Mouse (Mus musculus) CD4-positive, CD25-positive, alpha-beta regulatory T cell, adult 4 months (primary cell): ENCODE results near the gene Mknk1. TPM values are rescaled to one million over a fixed set of nuclear protein-coding genes. Genes with fewer than 3 reads are reported as not detected.

Source experiments
- ATAC-seq: one replicate; pipeline ENCODE4 v1.8.0; 2017
- polyA plus RNA-seq, 2 experiments: library from polyadenylated mRNA; unstranded; fragments of 100-300 nt; shearing (Covaris generic); gene quantifications; one replicate each; pipeline ENCODE4 v1.2.1; 2017

Mknk1 gene
- polyA plus RNA-seq, 2 experiments from 2014 or later: 43.4 to 47.5 TPM

GRCm38 (mm10) chr4:115847377-115847776, 8.4 kb downstream of the Mknk1 start:
- no peak for ATAC-seq

GRCm38 (mm10) chr4:115848083-115848482, 9.1 kb downstream of the Mknk1 start:
- ATAC-seq: no peak

DNA sequence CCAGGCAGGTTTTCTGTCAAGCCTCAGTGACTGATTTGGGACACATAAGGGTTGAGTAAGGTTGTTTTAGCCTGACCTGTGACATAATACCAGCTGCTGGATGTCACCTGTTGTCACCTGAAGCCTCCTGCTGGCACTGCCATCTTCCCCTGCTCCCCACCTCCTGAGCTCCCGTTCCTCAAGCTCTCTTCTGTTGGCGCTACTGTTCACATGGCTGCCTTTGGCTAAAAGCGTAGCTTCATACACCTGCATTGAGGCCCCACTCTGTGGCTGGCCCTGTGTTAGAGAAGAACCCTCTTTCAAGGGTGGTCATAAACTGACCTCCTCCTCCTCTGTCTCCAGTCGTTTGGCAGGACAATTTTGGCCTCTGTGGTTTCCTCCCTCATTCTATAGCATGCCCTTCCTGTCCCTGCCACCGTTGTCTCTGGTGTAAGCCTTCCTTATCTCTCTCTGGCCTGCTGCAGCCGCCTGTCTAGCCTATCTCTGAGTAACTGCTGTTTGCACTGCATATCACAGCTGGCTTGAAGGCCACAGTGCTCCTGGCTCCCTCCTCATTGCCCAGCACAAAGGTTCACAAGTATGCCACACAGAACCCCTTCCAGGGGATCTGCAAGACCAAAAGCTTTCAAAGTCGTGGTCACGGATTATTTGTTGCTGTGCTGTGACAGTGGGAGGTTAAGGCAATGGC, 10.1 kb downstream of the Mknk1 start:
- ATAC-seq: no peak

GRCm38 (mm10) chr4:115850111-115850510, 11.1 kb downstream of the Mknk1 start:
- no peak for ATAC-seq

DNA sequence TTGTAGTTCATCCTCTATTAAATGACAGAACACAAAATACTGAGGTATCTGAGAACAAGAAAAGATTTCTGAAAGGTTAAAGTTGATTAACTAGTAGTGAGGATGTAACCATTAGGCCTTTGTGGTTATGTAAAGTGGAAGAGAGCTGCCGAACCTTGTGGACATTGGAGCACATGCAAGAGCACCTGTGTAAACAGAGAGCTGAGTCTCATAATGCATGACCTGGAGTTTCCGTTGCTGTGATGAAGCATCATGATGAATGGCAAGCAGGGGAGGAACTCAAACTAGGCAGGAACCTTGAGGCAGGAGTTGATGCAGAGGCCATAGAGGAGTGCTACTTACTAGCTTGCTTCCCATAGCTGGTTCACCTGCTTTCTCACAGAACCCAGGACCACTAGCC, 11.6 kb downstream of the Mknk1 start:
- ATAC-seq: no peak

- ATAC-seq: no peak
Measured at GRCm38 (mm10) chr4:115851569-115851968, 12.6 kb downstream of the Mknk1 start.

DNA sequence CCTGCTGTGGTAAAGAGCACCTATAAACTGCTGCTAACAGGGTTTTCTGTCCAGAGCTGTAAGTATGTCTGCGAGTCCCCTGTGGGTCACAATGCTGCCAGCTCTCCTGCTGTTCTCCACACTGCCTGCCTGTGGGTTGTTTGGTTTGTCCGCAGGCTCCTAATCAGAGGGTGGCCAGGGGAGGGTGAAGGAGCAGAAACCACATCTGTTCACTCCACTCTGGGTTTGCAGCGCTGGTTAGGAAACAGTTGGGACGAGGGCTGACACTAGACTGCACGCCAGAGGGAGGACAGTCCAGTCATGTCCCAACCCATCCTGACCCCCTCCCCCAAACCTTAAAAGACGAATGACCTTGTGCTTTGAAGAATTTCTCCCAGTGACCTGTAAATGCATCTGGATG, 16.1 kb downstream of the Mknk1 start:
- ATAC-seq: no peak

GRCm38 (mm10) chr4:115855609-115856008, 16.6 kb downstream of the Mknk1 start:
- no peak for ATAC-seq

- no peak for ATAC-seq
Measured at GRCm38 (mm10) chr4:115856282-115856681, 17.3 kb downstream of the Mknk1 start.

- no peak for ATAC-seq
Measured at GRCm38 (mm10) chr4:115857293-115857883, 18.4 kb downstream of the Mknk1 start.

DNA sequence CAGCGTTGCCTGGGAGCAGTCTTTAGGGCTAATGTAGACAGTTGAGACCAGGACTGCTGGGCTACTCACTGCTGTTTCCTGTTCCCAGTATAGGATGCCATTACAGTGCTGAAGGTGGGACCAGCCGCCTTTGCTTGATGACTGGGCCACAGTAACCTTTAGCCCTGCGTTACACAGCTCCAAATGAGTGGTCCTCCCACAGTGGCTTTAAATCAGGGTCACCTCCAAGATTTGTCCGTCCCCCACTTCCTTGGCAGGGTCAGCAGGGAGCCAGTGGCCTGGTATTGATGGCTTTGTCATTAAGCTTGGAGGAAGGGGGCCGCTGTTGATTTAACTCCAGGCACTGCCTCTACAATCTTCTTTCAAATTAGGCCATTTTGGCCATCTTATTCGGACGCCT, 24.4 kb downstream of the Mknk1 start:
- no peak for ATAC-seq

DNA sequence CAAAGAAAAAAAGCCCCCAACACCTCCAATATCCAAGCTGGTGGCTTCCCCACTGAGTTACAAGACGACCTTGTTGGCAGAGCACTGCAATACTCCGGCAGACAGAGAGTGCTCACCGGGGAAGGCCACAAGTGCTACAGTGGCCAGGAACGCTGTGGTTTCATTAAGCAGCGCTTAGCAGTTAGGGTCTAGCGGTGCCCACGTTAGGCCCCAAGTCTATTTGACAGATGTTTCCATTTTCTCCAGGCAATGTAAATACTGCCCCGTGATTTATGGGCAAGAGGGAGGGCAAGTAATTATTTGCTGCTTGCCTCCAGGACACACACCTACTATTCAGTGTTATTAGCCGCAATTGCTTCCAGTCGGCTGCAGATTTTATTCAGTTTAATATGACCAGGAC, 24.9 kb downstream of the Mknk1 start:
- ATAC-seq: no peak

- ATAC-seq: no peak
Measured at GRCm38 (mm10) chr4:115869512-115870210, 30.7 kb downstream of the Mknk1 start.

GRCm38 (mm10) chr4:115873231-115873630, 34.2 kb downstream of the Mknk1 start:
- ATAC-seq: no peak

GRCm38 (mm10) chr4:115878216-115878678, 39.2 kb downstream of the Mknk1 start:
- ATAC-seq: no peak

GRCm38 (mm10) chr4:115878828-115879227, 39.8 kb downstream of the Mknk1 start:
- no peak for ATAC-seq

DNA sequence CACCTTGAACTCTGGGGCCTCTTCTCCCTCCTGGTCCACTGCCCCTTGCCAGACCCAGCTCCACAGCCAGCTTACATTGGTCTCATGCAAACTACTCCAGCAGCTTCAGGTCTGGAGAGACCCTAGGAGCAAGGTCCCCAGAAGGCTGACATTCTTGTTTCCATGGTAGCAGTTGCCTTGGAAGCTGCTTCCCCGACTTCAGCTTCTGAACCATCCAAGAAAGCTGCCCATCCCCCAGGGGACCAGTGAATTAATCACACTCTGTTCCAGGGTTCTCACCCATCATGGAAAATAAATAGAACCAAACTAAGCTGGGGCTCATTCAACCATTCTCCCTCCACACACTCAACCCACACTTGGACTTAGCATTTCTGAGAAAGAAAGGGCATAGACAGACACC, 42.2 kb downstream of the Mknk1 start:
- no peak for ATAC-seq

- ATAC-seq: no peak
Measured at GRCm38 (mm10) chr4:115882195-115882594, 43.2 kb downstream of the Mknk1 start.

DNA sequence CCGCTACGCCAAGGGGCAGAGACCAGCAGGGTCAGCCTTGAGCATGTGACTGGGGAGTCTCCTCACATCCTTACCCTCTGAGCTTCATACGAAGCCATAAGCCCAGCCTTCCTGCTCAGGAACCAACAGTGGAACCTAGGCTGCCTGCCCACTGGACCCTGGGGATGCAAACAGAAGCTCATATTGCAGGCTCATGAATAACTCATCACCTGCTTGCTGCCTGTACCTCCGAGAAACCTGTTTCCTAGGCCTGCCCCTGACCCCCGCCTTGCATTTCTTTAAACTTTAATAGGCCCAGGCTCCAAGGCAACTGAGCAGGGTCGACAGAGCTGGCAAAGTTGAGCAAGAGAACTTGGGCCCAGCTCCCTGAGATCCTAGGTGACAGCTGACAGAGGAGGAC, 45.0 kb downstream of the Mknk1 start, which contains the start of gene Kncn:
TSS of gene Kncn (plus strand) at position 379 of the 400 bp plus-strand sequence.
- ATAC-seq: no peak

DNA sequence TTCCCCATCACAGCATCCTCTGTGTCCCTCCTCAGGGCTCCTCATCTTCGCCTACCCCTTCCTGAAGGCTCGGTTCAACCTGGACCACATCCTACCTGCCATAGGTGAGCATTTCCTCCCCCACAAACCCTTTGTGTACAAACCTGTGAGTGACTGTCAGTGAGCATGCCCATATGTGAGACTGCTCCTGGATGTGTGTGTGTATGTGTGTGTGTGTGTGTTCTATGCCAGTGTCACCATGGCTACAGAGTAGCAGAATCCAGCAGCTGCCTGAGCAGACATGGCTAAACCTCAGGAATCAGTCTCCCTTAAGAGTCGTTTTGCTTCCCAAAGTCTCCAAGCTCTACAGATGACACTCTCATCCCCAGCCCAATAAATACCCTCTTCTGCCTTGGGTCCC, 46.8 kb downstream of the Mknk1 start:
- no peak for ATAC-seq

DNA sequence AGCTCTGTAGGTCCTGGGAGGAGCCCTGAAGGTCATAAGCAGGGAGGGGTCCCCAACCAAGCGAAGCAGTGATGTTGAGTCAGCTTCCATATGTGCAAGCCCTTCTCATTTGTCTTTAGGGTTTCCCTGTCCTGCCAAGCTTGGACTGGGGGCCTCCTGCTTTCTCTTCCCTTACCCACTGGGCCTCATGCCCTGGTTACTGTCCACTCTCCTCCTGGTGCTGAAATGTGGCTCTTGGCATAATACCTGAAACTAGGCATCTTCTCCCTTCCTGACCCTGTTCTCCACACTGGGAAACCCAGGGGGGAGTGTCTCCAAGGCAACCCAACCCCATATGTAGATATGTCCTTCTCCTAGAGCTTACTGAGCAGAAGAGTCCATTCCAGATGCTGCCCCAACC, 47.9 kb downstream of the Mknk1 start:
- ATAC-seq: no peak

DNA sequence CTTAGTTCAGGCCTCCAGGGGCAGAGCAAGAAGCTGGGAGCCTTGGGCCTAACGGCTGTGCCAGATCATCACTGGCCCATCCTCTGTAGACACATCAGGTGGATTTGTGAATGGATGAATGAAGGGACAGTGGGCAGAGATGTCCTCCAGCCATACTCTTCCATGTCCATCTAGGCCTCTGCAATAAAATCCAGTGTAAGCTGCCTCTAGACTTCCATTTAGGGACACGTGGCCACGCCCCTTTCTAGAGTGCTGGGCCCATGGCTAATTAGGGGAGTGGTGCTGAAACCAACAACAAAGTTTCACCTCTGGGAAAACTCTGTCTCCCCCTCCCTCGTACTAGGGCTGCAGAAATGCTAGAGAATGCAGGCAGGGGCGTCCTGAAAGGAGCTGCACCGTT, 51.1 kb downstream of the Mknk1 start:
- ATAC-seq: no peak

DNA sequence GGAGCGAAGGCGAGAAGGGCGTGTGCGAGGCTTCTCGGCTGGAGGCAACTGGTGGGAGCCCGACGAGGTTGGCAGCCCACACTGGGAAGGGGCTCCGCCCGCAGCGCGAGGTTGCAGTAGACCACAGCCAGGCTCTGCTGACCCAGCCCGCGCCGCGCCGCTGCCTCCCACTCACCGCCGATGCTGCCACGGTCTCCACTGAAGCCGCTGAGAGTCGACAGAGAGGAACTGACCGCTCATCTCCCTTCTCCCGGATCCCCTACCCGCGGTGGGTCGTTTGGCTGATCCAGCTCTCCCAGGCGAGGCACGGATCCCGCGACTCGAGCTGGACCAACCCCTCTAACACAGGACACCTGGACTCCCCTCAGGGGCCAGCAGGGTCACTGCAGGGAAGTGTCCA, 51.6 kb downstream of the Mknk1 start, which contains the start of gene 6430628N08Rik:
TSS of gene 6430628N08Rik (plus strand) at position 113 of the 400 bp plus-strand sequence.
- no peak for ATAC-seq

- no peak for ATAC-seq
Measured at GRCm38 (mm10) chr4:115894281-115894680, 55.3 kb downstream of the Mknk1 start.
